Mouse (Mus musculus): ENCODE data around the gene Rasl11a. TPM values are rescaled to one million over a fixed set of nuclear protein-coding genes. Genes with fewer than 3 reads are reported as not detected.

The Rasl11a gene
- not detected in 2 replicates for polyA plus RNA-seq (2012; ENCODE audit: insufficient read depth, insufficient read length, missing spikeins)

GRCm38 (mm10) chr5:146844945-146845365, at the start of gene Rasl11a:
TSS of gene Rasl11a (plus strand) at chr5:146845071.
- TF ChIP-seq CTCF (IDR thresholded peaks at IDR 0.05; ENCODE audit: low read depth, low read length) (no peak), POLR2A (IDR thresholded peaks at IDR 0.05; ENCODE audit: borderline replicate concordance, low read depth, low read length) (no peak)
- H3K4me1 ChIP-seq (ENCODE audit: control insufficient read depth, insufficient read depth, low read length): 0 out of 2 replicates have a peak, but pooled peaks cover 4% of the 10 kb centered on the region
- no peak within 1 kb of the TSS for H3K27ac ChIP-seq (ENCODE audit: insufficient read depth, low read depth, low read length)
- peak within 1 kb of the TSS; percentile 61 for H3K4me3 ChIP-seq (ENCODE audit: insufficient read depth, low read length)

GRCm38 (mm10) chr5:146795728-146796127, 49.1 kb upstream of the Rasl11a start:
- no peak for TF ChIP-seq CTCF (IDR thresholded peaks at IDR 0.05; ENCODE audit: low read depth, low read length)
- TF ChIP-seq POLR2A (IDR thresholded peaks at IDR 0.05; ENCODE audit: borderline replicate concordance, low read depth, low read length): no peak
- no peak overlapping the region for H3K4me3 ChIP-seq (ENCODE audit: insufficient read depth, low read length)
- peaks cover 20% of the 10 kb centered on the region for H3K4me1 ChIP-seq (ENCODE audit: control insufficient read depth, insufficient read depth, low read length)
- H3K27ac ChIP-seq (ENCODE audit: insufficient read depth, low read depth, low read length): no peak overlapping the region

GRCm38 (mm10) chr5:146798031-146798430, 46.8 kb upstream of the Rasl11a start:
- H3K4me3 ChIP-seq (ENCODE audit: insufficient read depth, low read length): no peak overlapping the region
- peaks cover 7% of the 10 kb centered on the region for H3K4me1 ChIP-seq (ENCODE audit: control insufficient read depth, insufficient read depth, low read length)
- TF ChIP-seq POLR2A (IDR thresholded peaks at IDR 0.05; ENCODE audit: borderline replicate concordance, low read depth, low read length): no peak
- no peak for TF ChIP-seq CTCF (IDR thresholded peaks at IDR 0.05; ENCODE audit: low read depth, low read length)
- no peak overlapping the region for H3K27ac ChIP-seq (ENCODE audit: insufficient read depth, low read depth, low read length)

GRCm38 (mm10) chr5:146806004-146806430, 38.9 kb upstream of the Rasl11a start:
- peak overlapping the region; percentile 89 for H3K27ac ChIP-seq (ENCODE audit: insufficient read depth, low read depth, low read length)

GRCm38 (mm10) chr5:146809951-146810350, 34.9 kb upstream of the Rasl11a start:
- no peak overlapping the region for H3K27ac ChIP-seq (ENCODE audit: insufficient read depth, low read depth, low read length)

More at GRCm38 (mm10) chr5:146806004-146806430, 38.9 kb upstream of the Rasl11a start:
- Histone ChIP-seq H3K4me3 (ENCODE audit: insufficient read depth, low read length) (peak overlapping the region; percentile 51), H3K4me1 (ENCODE audit: control insufficient read depth, insufficient read depth, low read length) (peaks cover 22% of the 10 kb centered on the region)
- TF ChIP-seq CTCF (IDR thresholded peaks at IDR 0.05; ENCODE audit: low read depth, low read length) (no peak), POLR2A (IDR thresholded peaks at IDR 0.05; ENCODE audit: borderline replicate concordance, low read depth, low read length) (no peak)

GRCm38 (mm10) chr5:146812866-146813265, 32.0 kb upstream of the Rasl11a start:
- Histone ChIP-seq H3K4me1 (ENCODE audit: control insufficient read depth, insufficient read depth, low read length) (no peaks in the 10 kb centered on the region), H3K4me3 (ENCODE audit: insufficient read depth, low read length) (no peak overlapping the region), H3K27ac (ENCODE audit: insufficient read depth, low read depth, low read length) (no peak overlapping the region)
- no peak for TF ChIP-seq POLR2A (IDR thresholded peaks at IDR 0.05; ENCODE audit: borderline replicate concordance, low read depth, low read length)
- TF ChIP-seq CTCF (IDR thresholded peaks at IDR 0.05; ENCODE audit: low read depth, low read length): no peak

More at GRCm38 (mm10) chr5:146809951-146810350, 34.9 kb upstream of the Rasl11a start:
- Histone ChIP-seq H3K4me1 (ENCODE audit: control insufficient read depth, insufficient read depth, low read length) (peaks cover 14% of the 10 kb centered on the region), H3K4me3 (ENCODE audit: insufficient read depth, low read length) (no peak overlapping the region)
- TF ChIP-seq CTCF (IDR thresholded peaks at IDR 0.05; ENCODE audit: low read depth, low read length): no peak
- TF ChIP-seq POLR2A (IDR thresholded peaks at IDR 0.05; ENCODE audit: borderline replicate concordance, low read depth, low read length): no peak

GRCm38 (mm10) chr5:146813421-146813820, 31.4 kb upstream of the Rasl11a start:
- Histone ChIP-seq H3K4me3 (ENCODE audit: insufficient read depth, low read length) (no peak overlapping the region), H3K4me1 (ENCODE audit: control insufficient read depth, insufficient read depth, low read length) (no peaks in the 10 kb centered on the region), H3K27ac (ENCODE audit: insufficient read depth, low read depth, low read length) (no peak overlapping the region)
- no peak for TF ChIP-seq POLR2A (IDR thresholded peaks at IDR 0.05; ENCODE audit: borderline replicate concordance, low read depth, low read length)
- no peak for TF ChIP-seq CTCF (IDR thresholded peaks at IDR 0.05; ENCODE audit: low read depth, low read length)

- TF ChIP-seq POLR2A (IDR thresholded peaks at IDR 0.05; ENCODE audit: borderline replicate concordance, low read depth, low read length) (no peak), CTCF (IDR thresholded peaks at IDR 0.05; ENCODE audit: low read depth, low read length) (no peak)
- Histone ChIP-seq H3K27ac (ENCODE audit: insufficient read depth, low read depth, low read length) (no peak overlapping the region), H3K4me1 (ENCODE audit: control insufficient read depth, insufficient read depth, low read length) (peaks cover 12% of the 10 kb centered on the region), H3K4me3 (ENCODE audit: insufficient read depth, low read length) (no peak overlapping the region)
Measured at GRCm38 (mm10) chr5:146815394-146815793, 29.5 kb upstream of the Rasl11a start.

- Histone ChIP-seq H3K4me1 (ENCODE audit: control insufficient read depth, insufficient read depth, low read length) (peaks cover 23% of the 10 kb centered on the region), H3K4me3 (ENCODE audit: insufficient read depth, low read length) (no peak overlapping the region), H3K27ac (ENCODE audit: insufficient read depth, low read depth, low read length) (no peak overlapping the region)
- TF ChIP-seq CTCF (IDR thresholded peaks at IDR 0.05; ENCODE audit: low read depth, low read length): no peak
- TF ChIP-seq POLR2A (IDR thresholded peaks at IDR 0.05; ENCODE audit: borderline replicate concordance, low read depth, low read length): no peak
Measured at GRCm38 (mm10) chr5:146817583-146817982, 27.3 kb upstream of the Rasl11a start.

GRCm38 (mm10) chr5:146818906-146819623, 25.8 kb upstream of the Rasl11a start:
- no peak for TF ChIP-seq CTCF (IDR thresholded peaks at IDR 0.05; ENCODE audit: low read depth, low read length)
- no peak for TF ChIP-seq POLR2A (IDR thresholded peaks at IDR 0.05; ENCODE audit: borderline replicate concordance, low read depth, low read length)
- Histone ChIP-seq H3K4me1 (ENCODE audit: control insufficient read depth, insufficient read depth, low read length) (peaks cover 23% of the 10 kb centered on the region), H3K27ac (ENCODE audit: insufficient read depth, low read depth, low read length) (peak overlapping the region; percentile 37), H3K4me3 (ENCODE audit: insufficient read depth, low read length) (no peak overlapping the region)

Data from bone marrow macrophage, adult 2 months (primary cell).